Mouse (Mus musculus): ENCODE data around the gene Nipa1.

DNA sequence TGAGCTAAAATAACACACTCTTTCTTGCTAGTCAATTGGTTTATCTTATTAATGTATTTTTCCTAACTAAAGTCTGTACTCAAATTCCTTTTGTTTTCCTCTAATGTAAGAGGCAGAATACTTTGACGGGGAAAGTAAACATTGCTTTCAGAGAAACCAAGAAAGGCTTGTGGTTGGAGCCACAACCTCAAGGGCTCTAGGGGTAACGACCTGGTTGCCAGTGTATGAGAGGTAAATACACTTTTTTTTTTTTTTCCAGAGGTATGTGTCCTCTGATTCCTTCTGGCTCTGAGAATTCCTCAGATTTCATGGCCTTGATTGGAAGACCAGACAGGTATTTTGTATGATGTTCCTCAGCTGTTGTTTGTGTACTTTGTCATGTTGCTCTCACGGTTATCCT is 2.0 kb downstream of the Nipa1 start:
- no peak for TF ChIP-seq CTCF (IDR thresholded peaks at IDR 0.05; ENCODE audit: extremely low read depth, insufficient read length, insufficient replicate concordance, low read depth, low read length)
- TF ChIP-seq POLR2A (IDR thresholded peaks at IDR 0.05; ENCODE audit: low read depth, low read length): no peak

Measured in small intestine, adult 2 months (tissue).